Mouse (Mus musculus) central nervous system, embryonic 18 days (tissue): Measurements from ENCODE around the gene Gm40193. TPM values are rescaled to one million over a fixed set of nuclear protein-coding genes. Genes with fewer than 3 reads are reported as not detected.

Experiments used
- polyA plus RNA-seq: library from polyadenylated mRNA; depleted of rRNA; stranded (reverse); fragments of >200 nt; gene quantifications from 2 replicates; pipeline ENCODE4 v1.2.3, GENCODE M21; 2012; rRNA removed

Gm40193 gene
- polyA plus RNA-seq = not detected in 2 replicates

GRCm38 (mm10) chr11:70532839-70533238 lies at the start of gene Gm40193:
Gene Gm40193, minus strand, starts transcription at chr11:70532939.

GRCm38 (mm10) chr11:70562287-70562994 lies 29.7 kb upstream of the Gm40193 start, which contains the start of gene Mink1:
Gene Mink1, plus strand, starts transcription at chr11:70562881.

GRCm38 (mm10) chr11:70539877-70540587 lies 7.3 kb upstream of the Gm40193 start, which contains the start of gene Pld2:
Gene Pld2, plus strand, starts transcription at chr11:70540064.

GRCm38 (mm10) chr11:70525184-70525678 lies 7.5 kb downstream of the Gm40193 start, which contains the start of gene Psmb6:
Gene Psmb6, plus strand, starts transcription at chr11:70525367.

GRCm38 (mm10) chr11:70518923-70519322 lies 13.8 kb downstream of the Gm40193 start, which contains the start of gene Gltpd2:
Gene Gltpd2, plus strand, starts transcription at chr11:70519196.

GRCm38 (mm10) chr11:70514288-70514687 lies 18.5 kb downstream of the Gm40193 start, which contains the start of gene Vmo1:
Gene Vmo1, minus strand, starts transcription at chr11:70514616.

GRCm38 (mm10) chr11:70504970-70505369 lies 27.8 kb downstream of the Gm40193 start, which contains the start of gene Tm4sf5:
Gene Tm4sf5, plus strand, starts transcription at chr11:70505244.

Other genes starting within 250 kb of the Gm40193 start
- gene Alox12e, start 210.3 kb downstream of the Gm40193 start, polyA plus RNA-seq = 0.03 TPM in 1 of 2 replicates, not detected in the other
- 0.12 and 0.45 TPM in 2 replicates for gene Alox15, start 180.9 kb downstream of the Gm40193 start, polyA plus RNA-seq
- gene Pelp1, start 122.9 kb downstream of the Gm40193 start, polyA plus RNA-seq = 22.4 and 26.1 TPM in 2 replicates
- gene Arrb2, start 100.3 kb downstream of the Gm40193 start, polyA plus RNA-seq = 64.3 and 77.9 TPM in 2 replicates
- 29.5 and 33.2 TPM in 2 replicates for gene Med11, start 81.0 kb downstream of the Gm40193 start, polyA plus RNA-seq
- gene Zmynd15, start 73.5 kb downstream of the Gm40193 start, polyA plus RNA-seq = 1.4 and 1.6 TPM in 2 replicates
- 2.1 and 4.0 TPM in 2 replicates for gene Cxcl16, start 73.0 kb downstream of the Gm40193 start, polyA plus RNA-seq
- 5.3 and 6.0 TPM in 2 replicates for gene Tm4sf5, start 27.7 kb downstream of the Gm40193 start, polyA plus RNA-seq
- gene Vmo1, start 18.3 kb downstream of the Gm40193 start, polyA plus RNA-seq = 0.17 TPM in 1 of 2 replicates, not detected in the other
- gene Gltpd2, start 13.7 kb downstream of the Gm40193 start, polyA plus RNA-seq = not detected in 2 replicates
- gene Psmb6, start 7.6 kb downstream of the Gm40193 start, polyA plus RNA-seq = 411 and 440 TPM in 2 replicates
- gene Pld2, start 7.1 kb upstream of the Gm40193 start, polyA plus RNA-seq = 30.0 and 37.4 TPM in 2 replicates
- 97.3 and 104 TPM in 2 replicates for gene Mink1, start 29.9 kb upstream of the Gm40193 start, polyA plus RNA-seq
- 0.12 TPM in 1 of 2 replicates, not detected in the other for gene 4930544D05Rik, start 82.9 kb upstream of the Gm40193 start, polyA plus RNA-seq
- 0.13 and 0.53 TPM in 2 replicates for gene Chrne, start 86.3 kb upstream of the Gm40193 start, polyA plus RNA-seq
- 0.05 TPM in 1 of 2 replicates, not detected in the other for gene Gp1ba, start 106.2 kb upstream of the Gm40193 start, polyA plus RNA-seq
- gene Rnf167, start 114.3 kb upstream of the Gm40193 start, polyA plus RNA-seq = 96.5 and 96.7 TPM in 2 replicates
- 113 and 117 TPM in 2 replicates for gene Slc25a11, start 114.5 kb upstream of the Gm40193 start, polyA plus RNA-seq
- gene Pfn1, start 121.7 kb upstream of the Gm40193 start, polyA plus RNA-seq = 321 and 340 TPM in 2 replicates
- 17.5 and 44.8 TPM in 2 replicates for gene Eno3, start 124.3 kb upstream of the Gm40193 start, polyA plus RNA-seq
- gene Spag7, start 136.5 kb upstream of the Gm40193 start, polyA plus RNA-seq = 70.3 and 73.0 TPM in 2 replicates
- gene Camta2, start 155.2 kb upstream of the Gm40193 start, polyA plus RNA-seq = 20.3 and 22.8 TPM in 2 replicates
- gene Inca1, start 167.2 kb upstream of the Gm40193 start, polyA plus RNA-seq = 0.49 and 0.56 TPM in 2 replicates
- 16.3 and 18.0 TPM in 2 replicates for gene Kif1c, start 167.6 kb upstream of the Gm40193 start, polyA plus RNA-seq
- 9.1 TPM in 2 replicates for gene Zfp3, start 231.3 kb upstream of the Gm40193 start, polyA plus RNA-seq